Mouse (Mus musculus) macrophage (primary cell): ENCODE data around the gene Cul7. TPM values are rescaled to one million over a fixed set of nuclear protein-coding genes. Genes with fewer than 3 reads are reported as not detected.
A peak's percentile ranks its signal among the peaks of the same experiment; 100 is the strongest.

Experiments used
- H3K27ac ChIP-seq: fragments of 350-480 bp; formaldehyde crosslinking; 2 replicates; pipeline ENCODE4 v1.9.0; 2021
- H3K36me3 ChIP-seq: fragments of 350-480 bp; formaldehyde crosslinking; 2 replicates; pipeline ENCODE4 v1.9.0; 2021; ENCODE audit errors: inconsistent target
- H3K4me3 ChIP-seq: fragments of 350-480 bp; formaldehyde crosslinking; 2 replicates; pipeline ENCODE4 v1.9.0; 2021; ENCODE audit errors: inconsistent target
- H3K79me2 ChIP-seq: fragments of 350-480 bp; formaldehyde crosslinking; 2 replicates; pipeline ENCODE4 v1.9.0; 2021; ENCODE audit errors: inconsistent target
- WGBS: methylation state at CpG from one replicate; pipeline ENCODE4 v1.1.7; 2026; ENCODE audit warnings: inconsistent platforms; ENCODE audit not compliant: missing documents; 5-methylcytosine and 5-hydroxymethylcytosine counted together
- polyA plus RNA-seq: library from polyadenylated mRNA; stranded (reverse); fragments of 250-400 nt; gene quantifications from 3 replicates; pipeline ENCODE4 v1.2.4, GENCODE M21; 2018; ENCODE audit warnings: inconsistent platforms
- total RNA-seq, 78 experiments: library from RNA; depleted of rRNA; stranded (reverse); fragments of 250-400 nt; gene quantifications; 1 replicate in 9 of 78; 2 replicates in 24 of 78; 3 replicates in 43 of 78; 4 replicates in 2 of 78; pipeline ENCODE4 v1.2.4; 2018; ENCODE audit warnings: inconsistent platforms in 56 of 78

Cul7 gene
- 10 to 100 TPM in 16 of 26 experiments, 1 to 10 TPM in 10; 2.7 to 30.0 (median 12.8) TPM for total RNA-seq (2018; cell fraction: chromatin; rRNA removed)
- total RNA-seq (2018; cell fraction: cytosol; rRNA removed) = 10 to 100 TPM in 8 of 26 experiments, 1 to 10 TPM in 18; 3.3 to 13.4 (median 6.7) TPM
- total RNA-seq (2018; cell fraction: nucleus; rRNA removed) = 10 to 100 TPM in 10 of 26 experiments, 1 to 10 TPM in 16; 4.2 to 18.6 (median 8.9) TPM
- 6.2 to 8.8 TPM (median 7.3 TPM) in 3 replicates for polyA plus RNA-seq

DNA sequence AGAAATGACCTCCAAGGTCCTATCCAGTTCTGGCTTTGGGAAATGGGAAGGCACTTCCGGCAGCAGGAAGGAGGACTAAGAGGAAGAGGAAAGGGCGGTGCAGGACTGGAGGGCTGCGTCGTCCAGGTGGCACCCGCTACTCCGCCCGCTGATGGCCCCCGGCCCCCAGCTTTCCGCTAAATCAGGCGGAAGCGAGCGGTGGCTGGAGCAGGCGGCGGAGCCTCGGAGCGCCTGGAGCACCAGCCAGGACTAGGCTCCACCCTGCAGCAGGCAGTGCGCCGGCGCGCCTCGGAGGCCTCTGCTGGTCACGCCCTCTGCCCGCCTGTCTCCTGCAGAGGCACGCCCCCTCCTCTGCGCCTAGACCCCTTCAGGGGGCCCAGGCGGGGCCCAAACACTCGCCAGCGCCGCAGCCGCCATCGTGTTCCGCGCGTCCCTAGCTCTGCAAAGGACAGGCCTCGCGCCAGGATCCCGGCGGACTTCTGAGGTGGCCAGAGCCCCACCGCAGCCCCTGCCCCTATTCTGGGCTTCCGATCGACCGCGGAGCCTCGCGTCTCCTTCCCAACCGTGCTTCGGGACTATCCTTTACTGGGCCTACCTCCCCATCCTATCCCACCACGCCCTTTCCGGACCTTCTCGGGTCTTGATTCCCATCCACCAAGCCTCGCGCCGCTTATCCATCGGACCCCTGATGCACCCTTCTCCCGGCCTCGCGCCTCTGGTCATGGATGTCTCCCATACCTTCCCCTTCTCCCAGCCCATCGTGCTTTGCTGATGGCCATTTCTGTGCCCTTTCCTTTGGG is at the start of gene Cul7:
TSS of gene Cul7 (plus strand) at position 106 of the 800 bp plus-strand sequence.
- peaks cover 16% of the 10 kb centered on the region for H3K79me2 ChIP-seq
- 0 out of 2 replicates have a peak within 1 kb of the TSS, but pooled peaks have one; percentile 13 for H3K27ac ChIP-seq
- peaks cover 4% of the 10 kb centered on the region; the same call in 1 of the 2 replicates for H3K36me3 ChIP-seq
- WGBS = under 1% methylated on average over 55 of the region's 58 CpGs
- H3K4me3 ChIP-seq = peak within 1 kb of the TSS; percentile 45

GRCm38 (mm10) chr17:46600569-46600968 is 49.6 kb upstream of the Cul7 start:
- 84% methylated on average over 2 of the region's 2 CpGs for WGBS
- H3K79me2 ChIP-seq = no peaks in the 10 kb centered on the region
- no peaks in the 10 kb centered on the region for H3K36me3 ChIP-seq
- H3K27ac ChIP-seq = no peak overlapping the region
- no peak overlapping the region for H3K4me3 ChIP-seq

DNA sequence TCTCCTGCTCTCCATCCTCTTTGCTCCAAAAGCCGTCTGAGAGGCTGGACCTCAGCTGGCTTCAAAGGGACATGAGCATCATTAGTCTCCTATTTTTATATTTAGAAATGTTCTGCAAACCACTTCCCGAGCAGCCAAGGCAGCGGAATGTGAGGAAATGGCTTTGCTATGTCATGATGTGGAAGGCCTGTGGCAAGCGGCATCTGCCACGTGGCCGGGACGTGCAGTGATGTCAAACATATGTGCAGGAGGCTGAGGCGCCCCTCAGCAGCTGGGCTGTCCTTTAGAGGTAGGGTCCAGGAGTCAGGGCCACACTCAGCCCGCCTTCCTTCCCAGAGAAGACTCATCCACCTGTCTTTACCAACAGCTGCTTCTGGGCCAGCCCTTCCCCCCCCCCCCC is 47.9 kb upstream of the Cul7 start:
- peak overlapping the region; percentile 45 for H3K27ac ChIP-seq
- H3K79me2 ChIP-seq = no peaks in the 10 kb centered on the region
- no peak overlapping the region for H3K4me3 ChIP-seq
- 10% methylated on average over 9 of the region's 9 CpGs for WGBS
- no peaks in the 10 kb centered on the region for H3K36me3 ChIP-seq

DNA sequence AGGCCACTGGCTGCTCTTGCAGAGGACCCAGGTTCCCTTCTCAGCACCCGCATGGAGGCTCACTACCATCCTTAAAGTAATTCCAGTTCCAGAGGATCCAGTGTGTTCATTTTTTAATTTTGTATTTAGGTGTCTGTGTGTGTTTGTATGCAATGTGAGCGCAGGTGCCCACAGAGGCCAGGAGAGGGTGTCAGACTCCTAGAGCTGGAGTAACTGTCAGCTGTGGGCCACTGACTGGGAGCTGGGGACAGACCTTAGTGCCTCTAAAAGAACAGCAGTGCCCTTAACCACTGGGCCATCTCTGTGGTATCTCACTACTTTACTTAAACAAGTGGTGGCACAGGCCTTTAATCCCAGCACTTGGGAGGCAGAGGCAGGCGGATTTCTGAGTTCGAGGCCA is 46.9 kb upstream of the Cul7 start:
- H3K4me3 ChIP-seq = no peak overlapping the region
- no peaks in the 10 kb centered on the region for H3K36me3 ChIP-seq
- no peaks in the 10 kb centered on the region for H3K79me2 ChIP-seq
- H3K27ac ChIP-seq = peak overlapping the region; percentile 45; the same call in 1 of the 2 replicates
- WGBS = 100% methylated on average over 4 of the region's 4 CpGs

- Histone ChIP-seq H3K27ac (no peak overlapping the region), H3K4me3 (no peak overlapping the region), H3K36me3 (no peaks in the 10 kb centered on the region), H3K79me2 (no peaks in the 10 kb centered on the region)
- 98% methylated on average over 5 of the region's 5 CpGs for WGBS
These were observed 45.0 kb upstream of the Cul7 start for GRCm38 (mm10) chr17:46605126-46605525.

DNA sequence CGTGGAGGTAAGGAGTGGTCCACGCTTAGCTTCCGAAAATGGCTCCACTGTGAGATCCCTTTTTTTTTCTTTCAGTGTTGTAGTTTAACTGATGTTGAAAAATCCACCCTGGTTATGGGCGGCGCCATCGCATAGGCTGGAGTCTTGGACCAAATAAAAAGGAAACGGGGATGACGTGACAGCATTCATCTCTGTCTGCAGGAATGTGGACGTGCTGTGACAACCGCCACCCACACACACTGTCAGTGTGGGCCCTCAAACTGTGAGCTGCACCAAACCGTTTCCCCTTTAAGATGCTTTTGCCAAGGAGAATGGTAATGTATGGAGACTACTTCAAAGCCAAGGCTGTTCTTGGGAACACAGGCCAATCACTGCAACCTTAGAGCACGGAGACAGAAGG is 44.1 kb upstream of the Cul7 start:
- no peak overlapping the region for H3K4me3 ChIP-seq
- H3K27ac ChIP-seq = no peak overlapping the region
- H3K36me3 ChIP-seq = no peaks in the 10 kb centered on the region
- H3K79me2 ChIP-seq = no peaks in the 10 kb centered on the region
- WGBS = 91% methylated on average over 12 of the region's 12 CpGs

- Histone ChIP-seq H3K79me2 (no peaks in the 10 kb centered on the region), H3K4me3 (no peak overlapping the region), H3K27ac (no peak overlapping the region), H3K36me3 (no peaks in the 10 kb centered on the region)
- 20% methylated on average over 14 of the region's 15 CpGs for WGBS
These were observed 40.2 kb upstream of the Cul7 start for GRCm38 (mm10) chr17:46609721-46610514.

GRCm38 (mm10) chr17:46611316-46611715 is 38.8 kb upstream of the Cul7 start:
- WGBS = 97% methylated on average over 6 of the region's 6 CpGs
- Histone ChIP-seq H3K4me3 (no peak overlapping the region), H3K36me3 (no peaks in the 10 kb centered on the region), H3K27ac (no peak overlapping the region), H3K79me2 (no peaks in the 10 kb centered on the region)

GRCm38 (mm10) chr17:46612189-46612588 is 37.9 kb upstream of the Cul7 start:
- 61% methylated on average over 2 of the region's 2 CpGs for WGBS
- no peak overlapping the region for H3K27ac ChIP-seq
- H3K36me3 ChIP-seq = no peaks in the 10 kb centered on the region
- no peak overlapping the region for H3K4me3 ChIP-seq
- no peaks in the 10 kb centered on the region for H3K79me2 ChIP-seq

DNA sequence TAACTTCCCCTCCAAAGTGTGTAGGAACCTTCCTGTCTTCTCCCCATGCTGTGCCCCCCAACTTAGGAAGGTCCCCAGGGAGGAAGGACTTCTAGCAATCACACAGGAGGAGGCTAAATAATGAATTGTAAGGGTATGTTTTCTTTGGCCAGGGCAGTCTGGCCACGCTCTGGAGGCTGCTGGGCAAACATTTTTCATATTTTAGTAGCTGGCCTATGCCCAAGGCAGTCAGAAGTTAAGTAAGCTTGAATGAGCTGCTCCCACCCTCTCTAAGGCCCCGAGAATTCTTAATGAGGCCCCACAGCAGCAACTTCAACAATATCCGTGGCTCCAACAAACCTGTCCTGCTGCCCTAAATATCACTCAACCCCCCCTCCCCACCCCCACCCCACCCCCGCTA is 37.3 kb upstream of the Cul7 start:
- WGBS = 70% methylated on average over 4 of the region's 4 CpGs
- Histone ChIP-seq H3K36me3 (no peaks in the 10 kb centered on the region), H3K27ac (no peak overlapping the region), H3K79me2 (no peaks in the 10 kb centered on the region), H3K4me3 (no peak overlapping the region)

DNA sequence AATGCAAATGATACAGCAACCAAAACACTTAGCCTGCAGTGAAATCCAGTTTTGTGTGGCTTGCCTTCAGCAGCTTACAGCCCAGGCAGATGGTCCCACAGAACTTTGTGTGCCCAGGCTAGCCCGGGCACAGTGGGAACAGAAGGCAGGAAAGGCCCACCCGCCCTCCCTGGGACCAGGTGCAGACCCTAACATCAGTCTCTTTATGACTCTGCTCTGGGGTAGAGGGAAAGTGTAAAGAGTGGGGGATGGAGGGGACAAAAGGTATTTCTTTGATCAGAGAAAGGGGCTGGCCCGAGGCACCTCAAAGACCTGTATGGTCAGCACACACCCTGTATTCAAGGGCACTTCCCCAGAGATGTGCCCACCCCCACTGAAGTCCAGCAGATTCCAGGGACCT is 36.9 kb upstream of the Cul7 start:
- no peaks in the 10 kb centered on the region for H3K36me3 ChIP-seq
- no peak overlapping the region for H3K27ac ChIP-seq
- no peak overlapping the region for H3K4me3 ChIP-seq
- H3K79me2 ChIP-seq = no peaks in the 10 kb centered on the region
- WGBS = 83% methylated on average over 3 of the region's 3 CpGs

DNA sequence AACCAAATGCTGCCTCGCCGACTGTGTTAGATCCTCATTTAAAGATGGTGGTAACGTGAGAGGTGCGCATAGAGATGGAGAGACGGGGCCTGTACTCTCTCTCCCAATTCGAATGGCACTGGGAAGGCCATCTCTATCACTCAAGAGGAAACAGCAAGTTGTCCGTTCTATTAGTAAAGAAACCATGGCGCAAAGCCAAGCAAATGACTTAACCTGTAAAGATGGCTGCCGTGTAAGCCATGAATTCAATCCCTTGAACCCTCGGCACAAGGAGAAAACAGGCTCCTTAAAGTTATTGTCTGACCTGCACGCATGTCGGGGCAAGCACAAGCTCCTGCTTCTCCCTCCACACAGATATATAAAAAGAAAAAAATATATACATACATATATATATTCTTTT is 32.3 kb upstream of the Cul7 start:
- Histone ChIP-seq H3K4me3 (no peak overlapping the region), H3K79me2 (no peaks in the 10 kb centered on the region), H3K36me3 (no peaks in the 10 kb centered on the region), H3K27ac (no peak overlapping the region)
- 88% methylated on average over 12 of the region's 12 CpGs for WGBS

GRCm38 (mm10) chr17:46618394-46618768 is 31.8 kb upstream of the Cul7 start:
- WGBS = 69% methylated on average over 6 of the region's 6 CpGs
- Histone ChIP-seq H3K27ac (no peak overlapping the region), H3K4me3 (no peak overlapping the region), H3K36me3 (no peaks in the 10 kb centered on the region), H3K79me2 (no peaks in the 10 kb centered on the region)

GRCm38 (mm10) chr17:46618769-46619682 is 31.1 kb upstream of the Cul7 start:
- no peaks in the 10 kb centered on the region for H3K79me2 ChIP-seq
- no peak overlapping the region for H3K27ac ChIP-seq
- 85% methylated on average over 27 of the region's 27 CpGs for WGBS
- no peaks in the 10 kb centered on the region for H3K36me3 ChIP-seq
- H3K4me3 ChIP-seq = no peak overlapping the region
